Mouse (Mus musculus): ENCODE measurements around the gene Vmn1r95.
"Not testable (repeated sequence)": the region's sequence is repeated elsewhere in the genome, so short reads cannot be mapped to it uniquely, and the experiment has no call there.

Gene Vmn1r95

GRCm38 (mm10) chr7:20193410-20193809 lies at the start of gene Vmn1r95:
TSS of gene Vmn1r95 (plus strand) at chr7:20193710.
- DNase-seq (ENCODE audit: low spot score) = not testable (repeated sequence)

- not testable (repeated sequence) for DNase-seq (ENCODE audit: low spot score)
Measured at GRCm38 (mm10) chr7:20168277-20168676, 25.2 kb upstream of the Vmn1r95 start, which contains the start of gene Vmn1r94. TSS of gene Vmn1r94 (minus strand) at chr7:20168377.

- not testable (repeated sequence) for DNase-seq (ENCODE audit: low spot score)
Measured at GRCm38 (mm10) chr7:20205507-20205906, 12.0 kb downstream of the Vmn1r95 start, which contains the start of gene Gm6164. TSS of gene Gm6164 (minus strand) at chr7:20205607.

- DNase-seq (ENCODE audit: low spot score) = not testable (repeated sequence)
Measured at GRCm38 (mm10) chr7:20233728-20234127, 40.2 kb downstream of the Vmn1r95 start, which contains the start of gene Gm4498. TSS of gene Gm4498 (minus strand) at chr7:20233828.
